8 mouse cellular contexts compared by ENCODE assay signal in the genomic region with DNA sequence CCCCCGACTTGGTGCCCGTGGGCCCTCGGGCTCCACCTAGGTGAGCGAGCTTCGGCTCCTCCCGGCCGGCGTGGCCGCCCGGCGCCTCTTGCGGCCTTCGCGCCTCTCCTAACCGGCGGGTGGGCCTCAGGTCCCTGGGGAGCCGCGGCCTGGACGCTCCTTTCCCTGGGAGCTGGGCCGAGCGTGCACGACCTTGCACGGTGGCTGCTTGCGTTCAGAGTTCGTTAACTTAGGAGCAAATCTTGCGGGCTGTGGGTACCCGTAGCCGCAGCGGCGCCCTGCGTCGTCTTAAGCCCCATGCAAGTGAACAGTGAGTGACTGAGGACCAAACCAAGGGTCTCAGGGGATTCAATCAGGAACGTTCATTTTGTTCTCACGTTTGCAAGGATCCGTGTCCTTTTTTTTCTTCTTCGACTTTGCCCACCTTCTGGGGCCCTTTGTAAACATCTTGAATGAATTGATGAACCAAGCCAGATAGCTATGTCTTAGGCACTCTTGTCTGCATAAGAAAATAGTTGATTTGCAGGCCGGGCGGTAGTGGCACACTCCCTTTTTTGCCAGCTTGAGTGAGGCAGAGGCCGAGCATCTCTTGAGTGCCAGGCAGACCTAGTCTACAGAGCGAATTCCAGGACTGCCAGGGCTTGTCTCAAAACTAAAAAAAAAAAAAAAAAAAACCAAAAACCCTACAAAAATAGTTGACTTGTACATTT. TPM values are rescaled to one million over a fixed set of nuclear protein-coding genes. Genes with fewer than 3 reads are reported as not detected.
DNase-seq lines count a peak whose midpoint lies in the region; ATAC-seq and TF ChIP-seq lines count a peak whose summit lies in the region.

No protein-coding gene starts in this region.

- H3K9ac ChIP-seq in lung, postnatal 0 days (replicated peaks; ENCODE audit: low read depth) = peak overlapping the region; percentile 80
- peak overlapping the region; percentile 90 for H3K9ac ChIP-seq in embryonic facial prominence, embryonic 12.5 days
- peak overlapping the region; percentile 82 for H3K9ac ChIP-seq in midbrain, embryonic 12.5 days (replicated peaks)

- no peak overlapping the region for H3K27ac ChIP-seq in cerebellum, adult 2 months (ENCODE audit: insufficient read depth, low read length)
- H3K27ac ChIP-seq in lung, postnatal 0 days (ENCODE audit: low read length) = peak overlapping the region; percentile 48
- peak overlapping the region; percentile 90 for H3K27ac ChIP-seq in embryonic facial prominence, embryonic 12.5 days
- peak overlapping the region; percentile 70 for H3K27ac ChIP-seq in midbrain, embryonic 12.5 days (replicated peaks)

- H3K27me3 ChIP-seq in cerebellum, adult 2 months (ENCODE audit: control insufficient read depth, insufficient read depth, low read length) = no peaks in the 10 kb centered on the region
- no peaks in the 10 kb centered on the region for H3K27me3 ChIP-seq in lung, postnatal 0 days (replicated peaks; ENCODE audit: insufficient read depth, low read length)
- H3K27me3 ChIP-seq in embryonic facial prominence, embryonic 12.5 days = no peaks in the 10 kb centered on the region
- no peaks in the 10 kb centered on the region for H3K27me3 ChIP-seq in midbrain, embryonic 12.5 days

- peak; percentile 56 for ATAC-seq in lung, postnatal 0 days
- ATAC-seq in embryonic facial prominence, embryonic 12.5 days (ENCODE audit: insufficient number of reproducible peaks, insufficient read depth, low FRiP score, low TSS enrichment) = peak; percentile 67
- peak; percentile 46 for ATAC-seq in inflammation-experienced regulatory T-cells, adult 6 months
- ATAC-seq in midbrain, embryonic 12.5 days (ENCODE audit: low FRiP score, low read depth) = peak; percentile 81

- H3K9me3 ChIP-seq in lung, postnatal 0 days (ENCODE audit: low read length) = no peaks in the 10 kb centered on the region
- H3K9me3 ChIP-seq in embryonic facial prominence, embryonic 12.5 days = no peaks in the 10 kb centered on the region
- no peaks in the 10 kb centered on the region for H3K9me3 ChIP-seq in midbrain, embryonic 12.5 days

- TF ChIP-seq EP300 in lung, postnatal 0 days (IDR thresholded peaks at IDR 0.05) = no peak

- TF ChIP-seq CTCF in cerebellum, adult 2 months (IDR thresholded peaks at IDR 0.05; ENCODE audit: borderline replicate concordance, insufficient read depth, low read depth, low read length) = no peak
- TF ChIP-seq CTCF in lung, postnatal 0 days (IDR thresholded peaks at IDR 0.05) = no peak

- H3K4me2 ChIP-seq in lung, postnatal 0 days (replicated peaks; ENCODE audit: low read depth, low read length) = peak overlapping the region; percentile 82
- peak overlapping the region; percentile 64 for H3K4me2 ChIP-seq in embryonic facial prominence, embryonic 12.5 days (replicated peaks)
- H3K4me2 ChIP-seq in midbrain, embryonic 12.5 days (replicated peaks) = peak overlapping the region; percentile 70

- WGBS in cerebellum, adult 2 months = under 1% methylated on average over 40 of the region's 40 CpGs
- WGBS in lung, postnatal 0 days = under 1% methylated on average over 39 of the region's 40 CpGs
- WGBS in embryonic facial prominence, embryonic 12.5 days = 1% methylated on average over 39 of the region's 40 CpGs
- WGBS in midbrain, embryonic 12.5 days = under 1% methylated on average over 40 of the region's 40 CpGs

- TF ChIP-seq POLR2A in cerebellum, adult 2 months (IDR thresholded peaks at IDR 0.05; ENCODE audit: borderline replicate concordance, insufficient read depth, low read length) = no peak

- H3K36me3 ChIP-seq in lung, postnatal 0 days (ENCODE audit: insufficient read depth, low read length) = no peaks in the 10 kb centered on the region
- peaks cover 22% of the 10 kb centered on the region for H3K36me3 ChIP-seq in embryonic facial prominence, embryonic 12.5 days
- H3K36me3 ChIP-seq in midbrain, embryonic 12.5 days = peaks cover 34% of the 10 kb centered on the region

- H3K4me3 ChIP-seq in cerebellum, adult 2 months (replicated peaks; ENCODE audit: insufficient read depth, low read depth, low read length) = peak overlapping the region; percentile 97
- H3K4me3 ChIP-seq in lung, postnatal 0 days (ENCODE audit: low read depth, low read length) = peak overlapping the region; percentile 84
- peak overlapping the region; percentile 98 for H3K4me3 ChIP-seq in embryonic facial prominence, embryonic 12.5 days
- peak overlapping the region; percentile 97 for H3K4me3 ChIP-seq in midbrain, embryonic 12.5 days

- DNase-seq in cerebellum, adult 2 months = peak in 1 of 2 experiments; percentile 3
- no peak for DNase-seq in cerebellum, adult 9-11 months
- no peak for DNase-seq in lung, postnatal 0 days (ENCODE audit: low spot score)
- DNase-seq in lung, postnatal 4 days = no peak
- no peak for DNase-seq in urinary bladder, postnatal 10 days (ENCODE audit: low spot score)

- H3K4me1 ChIP-seq in cerebellum, adult 2 months (ENCODE audit: control insufficient read depth, insufficient read depth, low read length) = no peaks in the 10 kb centered on the region
- H3K4me1 ChIP-seq in lung, postnatal 0 days (ENCODE audit: insufficient read depth, low read depth, low read length) = no peaks in the 10 kb centered on the region
- peaks cover 11% of the 10 kb centered on the region; the same call in 1 of the 2 replicates for H3K4me1 ChIP-seq in embryonic facial prominence, embryonic 12.5 days
- H3K4me1 ChIP-seq in midbrain, embryonic 12.5 days = peaks cover 27% of the 10 kb centered on the region

RNA-seq across cellular contexts. Expression of gene Topbp1, which starts 0.5 kb away (rescaled TPM):
- 14.0 and 14.1 TPM in 2 replicates for polyA plus RNA-seq in cerebellum, adult 2 months (2012; rRNA removed)
- polyA plus RNA-seq in lung, postnatal 0 days (2015; fragmentation: Nextera tagmentation; extraction: Ambion mirVana) = 14.9 and 15.7 TPM in 2 replicates
- 77.3 and 78.4 TPM in 2 replicates for polyA plus RNA-seq in embryonic facial prominence, embryonic 12.5 days (2016; fragmentation: Nextera tagmentation; extraction: Ambion mirVana)
- polyA plus RNA-seq in inflammation-experienced regulatory T-cells, adult 6 months (2017; shearing (Covaris generic)) = 10 to 100 TPM; 23.6 to 30.2 (median 29.7) TPM
- polyA plus RNA-seq in midbrain, embryonic 12.5 days (2016; fragmentation: Nextera tagmentation; extraction: Ambion mirVana) = 77.6 and 79.2 TPM in 2 replicates

RNA-seq across cellular contexts. Expression of gene 1300017J02Rik, which starts 0.6 kb away (rescaled TPM):
- polyA plus RNA-seq in cerebellum, adult 2 months (2012; rRNA removed) = 0.69 and 0.71 TPM in 2 replicates
- polyA plus RNA-seq in lung, postnatal 0 days (2015; fragmentation: Nextera tagmentation; extraction: Ambion mirVana) = 1.4 and 2.0 TPM in 2 replicates
- 3.8 and 5.7 TPM in 2 replicates for polyA plus RNA-seq in embryonic facial prominence, embryonic 12.5 days (2016; fragmentation: Nextera tagmentation; extraction: Ambion mirVana)
- not detected for polyA plus RNA-seq in inflammation-experienced regulatory T-cells, adult 6 months (2017; shearing (Covaris generic))
- polyA plus RNA-seq in midbrain, embryonic 12.5 days (2016; fragmentation: Nextera tagmentation; extraction: Ambion mirVana) = 2.5 and 3.0 TPM in 2 replicates
